Mouse (Mus musculus) midbrain, embryonic 13.5 days (tissue): ENCODE measurements around the gene Ccdc91. TPM values are rescaled to one million over a fixed set of nuclear protein-coding genes. Genes with fewer than 3 reads are reported as not detected.

Experiments
- ATAC-seq: fragments of 200-750 bp; cut with Nextera tagmentation; 2 replicates; pipeline ENCODE4 v1.8.0; 2017; ENCODE audit warnings: mild to moderate bottlenecking, moderate TSS enrichment, moderate library complexity
- H3K27ac ChIP-seq: fragments of 300-500 bp; sonication (generic); 2 replicates; pipeline ENCODE4 v1.5.1; 2015; ENCODE audit warnings: inconsistent platforms, mild to moderate bottlenecking, moderate library complexity
- H3K27me3 ChIP-seq: fragments of 300-500 bp; sonication (generic); 2 replicates; pipeline ENCODE4 v1.6.1; 2015; ENCODE audit warnings: mild to moderate bottlenecking, inconsistent platforms
- H3K36me3 ChIP-seq: fragments of 300-500 bp; sonication (generic); 2 replicates; pipeline ENCODE4 v1.6.1; 2015; ENCODE audit warnings: mild to moderate bottlenecking, inconsistent platforms
- H3K4me1 ChIP-seq: fragments of 300-500 bp; sonication (generic); replicated peaks from 2 replicates; pipeline ENCODE4 v1.6.1; 2015; ENCODE audit warnings: inconsistent platforms
- H3K4me2 ChIP-seq: fragments of 300-500 bp; sonication (generic); replicated peaks from 2 replicates; pipeline ENCODE4 v1.6.1; 2015; ENCODE audit warnings: moderate library complexity, mild to moderate bottlenecking, inconsistent platforms
- H3K4me3 ChIP-seq: fragments of 300-500 bp; sonication (generic); replicated peaks from 2 replicates; pipeline ENCODE4 v1.5.1; 2015; ENCODE audit warnings: mild to moderate bottlenecking, inconsistent platforms
- H3K9ac ChIP-seq: fragments of 300-500 bp; sonication (generic); replicated peaks from 2 replicates; pipeline ENCODE4 v1.6.1; 2015; ENCODE audit warnings: mild to moderate bottlenecking, inconsistent platforms
- H3K9me3 ChIP-seq: fragments of 300-500 bp; sonication (generic); 2 replicates; pipeline ENCODE4 v1.6.1; 2016; ENCODE audit warnings: mild to moderate bottlenecking, inconsistent platforms
- WGBS: fragments of 180-500 bp; shearing (Covaris S2); methylation state at CpG from one replicate; pipeline ENCODE4 v1.1.7; 2015; 5-methylcytosine and 5-hydroxymethylcytosine counted together
- polyA plus RNA-seq: library from polyadenylated mRNA; unstranded; fragments of >200 nt; fragmentation: Nextera tagmentation; extraction: Ambion mirVana; gene quantifications from 2 replicates; pipeline ENCODE4 v1.2.1, GENCODE M21; 2015

Ccdc91 gene
- polyA plus RNA-seq, 1 experiment from 2014 or later, result 38.9 TPM

- H3K4me3 ChIP-seq, result no peak overlapping the region
- 66% methylated on average over 11 of the region's 11 CpGs for WGBS
- no peak overlapping the region for H3K9ac ChIP-seq
- H3K4me1 ChIP-seq, result no peaks in the 10 kb centered on the region
- H3K36me3 ChIP-seq, result no peaks in the 10 kb centered on the region
- H3K27ac ChIP-seq, result no peak overlapping the region
- H3K27me3 ChIP-seq, result no peaks in the 10 kb centered on the region
- H3K9me3 ChIP-seq, result no peaks in the 10 kb centered on the region
- H3K4me2 ChIP-seq, result no peak overlapping the region
- no peak for ATAC-seq
Measured at GRCm38 (mm10) chr6:147575183-147575784, 99.7 kb downstream of the Ccdc91 start.

- H3K4me2 ChIP-seq, result no peak overlapping the region
- H3K4me3 ChIP-seq, result no peak overlapping the region
- no peaks in the 10 kb centered on the region for H3K27me3 ChIP-seq
- H3K9me3 ChIP-seq, result no peaks in the 10 kb centered on the region
- H3K9ac ChIP-seq, result no peak overlapping the region
- 0 out of 2 replicates have a peak, but pooled peaks cover 3% of the 10 kb centered on the region for H3K36me3 ChIP-seq
- peaks cover 3% of the 10 kb centered on the region; the same call in 1 of the 2 replicates for H3K4me1 ChIP-seq
- WGBS, result 55% methylated on average over 3 of the region's 3 CpGs
- no peak overlapping the region for H3K27ac ChIP-seq
- ATAC-seq, result no peak
Measured at GRCm38 (mm10) chr6:147587675-147588074, 112.0 kb downstream of the Ccdc91 start.

- no peaks in the 10 kb centered on the region for H3K9me3 ChIP-seq
- no peak overlapping the region for H3K4me2 ChIP-seq
- no peak for ATAC-seq
- H3K4me1 ChIP-seq, result 0 out of 2 replicates have a peak, but pooled peaks cover 4% of the 10 kb centered on the region
- H3K9ac ChIP-seq, result no peak overlapping the region
- H3K4me3 ChIP-seq, result no peak overlapping the region
- 0 out of 2 replicates have a peak, but pooled peaks cover 4% of the 10 kb centered on the region for H3K36me3 ChIP-seq
- no peaks in the 10 kb centered on the region for H3K27me3 ChIP-seq
- H3K27ac ChIP-seq, result no peak overlapping the region
- WGBS, result 90% methylated on average over 10 of the region's 10 CpGs
Measured at GRCm38 (mm10) chr6:147606666-147607065, 131.0 kb downstream of the Ccdc91 start.

GRCm38 (mm10) chr6:147607613-147608012 is 132.0 kb downstream of the Ccdc91 start:
- no peak for ATAC-seq
- Histone ChIP-seq H3K4me2 (no peak overlapping the region), H3K9me3 (no peaks in the 10 kb centered on the region), H3K4me1 (0 out of 2 replicates have a peak, but pooled peaks cover 4% of the 10 kb centered on the region), H3K27ac (no peak overlapping the region), H3K4me3 (no peak overlapping the region), H3K9ac (no peak overlapping the region), H3K36me3 (0 out of 2 replicates have a peak, but pooled peaks cover 4% of the 10 kb centered on the region), H3K27me3 (no peaks in the 10 kb centered on the region)
- WGBS, result 48% methylated on average over 6 of the region's 6 CpGs

GRCm38 (mm10) chr6:147615306-147615705 is 139.7 kb downstream of the Ccdc91 start:
- Histone ChIP-seq H3K4me1 (no peaks in the 10 kb centered on the region), H3K36me3 (0 out of 2 replicates have a peak, but pooled peaks cover 4% of the 10 kb centered on the region), H3K9ac (no peak overlapping the region), H3K9me3 (no peaks in the 10 kb centered on the region), H3K27me3 (no peaks in the 10 kb centered on the region), H3K4me2 (no peak overlapping the region), H3K27ac (no peak overlapping the region), H3K4me3 (no peak overlapping the region)
- WGBS, result 79% methylated on average over 2 of the region's 2 CpGs
- no peak for ATAC-seq

- no peaks in the 10 kb centered on the region for H3K36me3 ChIP-seq
- no peaks in the 10 kb centered on the region for H3K4me1 ChIP-seq
- H3K4me2 ChIP-seq, result no peak overlapping the region
- no peaks in the 10 kb centered on the region for H3K9me3 ChIP-seq
- no peaks in the 10 kb centered on the region for H3K27me3 ChIP-seq
- no peak overlapping the region for H3K9ac ChIP-seq
- H3K4me3 ChIP-seq, result no peak overlapping the region
- no peak overlapping the region for H3K27ac ChIP-seq
- ATAC-seq, result no peak
- 91% methylated on average over 3 of the region's 3 CpGs for WGBS
Measured at GRCm38 (mm10) chr6:147623142-147623541, 147.5 kb downstream of the Ccdc91 start.

GRCm38 (mm10) chr6:147636464-147636863 is 160.8 kb downstream of the Ccdc91 start:
- no peak for ATAC-seq
- Histone ChIP-seq H3K4me2 (no peak overlapping the region), H3K9ac (no peak overlapping the region), H3K4me1 (no peaks in the 10 kb centered on the region), H3K9me3 (no peaks in the 10 kb centered on the region), H3K27me3 (no peaks in the 10 kb centered on the region), H3K4me3 (no peak overlapping the region), H3K27ac (no peak overlapping the region), H3K36me3 (0 out of 2 replicates have a peak, but pooled peaks cover 4% of the 10 kb centered on the region)
- 89% methylated on average over 5 of the region's 5 CpGs for WGBS

GRCm38 (mm10) chr6:147643875-147644274 is 168.2 kb downstream of the Ccdc91 start:
- no peaks in the 10 kb centered on the region for H3K9me3 ChIP-seq
- H3K4me3 ChIP-seq, result no peak overlapping the region
- H3K27me3 ChIP-seq, result no peaks in the 10 kb centered on the region
- 90% methylated on average over 7 of the region's 7 CpGs for WGBS
- H3K9ac ChIP-seq, result no peak overlapping the region
- H3K4me1 ChIP-seq, result no peaks in the 10 kb centered on the region
- H3K4me2 ChIP-seq, result no peak overlapping the region
- no peak for ATAC-seq
- H3K27ac ChIP-seq, result no peak overlapping the region
- no peaks in the 10 kb centered on the region for H3K36me3 ChIP-seq

- Histone ChIP-seq H3K4me1 (no peaks in the 10 kb centered on the region), H3K27me3 (no peaks in the 10 kb centered on the region), H3K4me2 (no peak overlapping the region), H3K27ac (no peak overlapping the region), H3K4me3 (no peak overlapping the region), H3K36me3 (no peaks in the 10 kb centered on the region), H3K9ac (no peak overlapping the region), H3K9me3 (no peaks in the 10 kb centered on the region)
- no peak for ATAC-seq
Measured at GRCm38 (mm10) chr6:147644391-147644790, 168.8 kb downstream of the Ccdc91 start.

GRCm38 (mm10) chr6:147646401-147646968 is 170.9 kb downstream of the Ccdc91 start:
- Histone ChIP-seq H3K4me2 (no peak overlapping the region), H3K27me3 (no peaks in the 10 kb centered on the region), H3K36me3 (no peaks in the 10 kb centered on the region), H3K9me3 (no peaks in the 10 kb centered on the region), H3K4me1 (no peaks in the 10 kb centered on the region), H3K27ac (no peak overlapping the region), H3K4me3 (no peak overlapping the region), H3K9ac (no peak overlapping the region)
- 93% methylated on average over 11 of the region's 11 CpGs for WGBS
- no peak for ATAC-seq

GRCm38 (mm10) chr6:147658025-147658424 is 182.4 kb downstream of the Ccdc91 start:
- no peak overlapping the region for H3K4me3 ChIP-seq
- no peaks in the 10 kb centered on the region for H3K9me3 ChIP-seq
- H3K4me2 ChIP-seq, result no peak overlapping the region
- no peaks in the 10 kb centered on the region for H3K36me3 ChIP-seq
- H3K4me1 ChIP-seq, result no peaks in the 10 kb centered on the region
- no peak overlapping the region for H3K27ac ChIP-seq
- no peaks in the 10 kb centered on the region for H3K27me3 ChIP-seq
- H3K9ac ChIP-seq, result no peak overlapping the region
- ATAC-seq, result no peak

- no peak overlapping the region for H3K4me2 ChIP-seq
- no peak for ATAC-seq
- no peak overlapping the region for H3K9ac ChIP-seq
- no peak overlapping the region for H3K27ac ChIP-seq
- H3K9me3 ChIP-seq, result no peaks in the 10 kb centered on the region
- no peaks in the 10 kb centered on the region for H3K4me1 ChIP-seq
- no peaks in the 10 kb centered on the region for H3K27me3 ChIP-seq
- WGBS, result 68% methylated on average over 1 of the region's 1 CpGs
- no peak overlapping the region for H3K4me3 ChIP-seq
- H3K36me3 ChIP-seq, result no peaks in the 10 kb centered on the region
Measured at GRCm38 (mm10) chr6:147660718-147661117, 185.1 kb downstream of the Ccdc91 start.

- H3K27me3 ChIP-seq, result no peaks in the 10 kb centered on the region
- no peak overlapping the region for H3K9ac ChIP-seq
- no peaks in the 10 kb centered on the region for H3K36me3 ChIP-seq
- no peak overlapping the region for H3K4me2 ChIP-seq
- no peak overlapping the region for H3K27ac ChIP-seq
- no peak overlapping the region for H3K4me3 ChIP-seq
- no peaks in the 10 kb centered on the region for H3K9me3 ChIP-seq
- H3K4me1 ChIP-seq, result no peaks in the 10 kb centered on the region
- ATAC-seq, result no peak
- 82% methylated on average over 4 of the region's 4 CpGs for WGBS
Measured at GRCm38 (mm10) chr6:147661841-147662240, 186.2 kb downstream of the Ccdc91 start.
